Mouse (Mus musculus): ENCODE data around the gene Hpdl.
"Not testable (repeated sequence)": the region's sequence is repeated elsewhere in the genome, so short reads cannot be mapped to it uniquely, and the experiment has no call there.

Gene Hpdl

DNA sequence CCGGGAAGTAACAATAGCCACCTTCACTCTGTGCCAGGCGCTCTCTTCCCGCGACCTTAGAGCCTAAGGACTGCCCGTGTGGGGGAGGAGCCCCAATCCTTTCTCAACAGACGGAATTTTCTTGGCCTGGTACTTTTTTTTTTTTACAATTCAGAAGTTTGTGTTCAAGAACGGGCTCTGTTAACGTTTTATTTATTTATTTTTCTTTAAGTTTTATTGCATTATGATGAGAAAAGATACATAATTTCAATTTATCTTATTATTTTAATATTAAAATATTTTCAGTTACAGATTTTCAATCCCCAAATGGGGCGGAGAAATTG is at the start of gene Hpdl:
TSS of gene Hpdl (minus strand) at position 14 of the 323 bp plus-strand sequence.
- no peak for DNase-seq

DNA sequence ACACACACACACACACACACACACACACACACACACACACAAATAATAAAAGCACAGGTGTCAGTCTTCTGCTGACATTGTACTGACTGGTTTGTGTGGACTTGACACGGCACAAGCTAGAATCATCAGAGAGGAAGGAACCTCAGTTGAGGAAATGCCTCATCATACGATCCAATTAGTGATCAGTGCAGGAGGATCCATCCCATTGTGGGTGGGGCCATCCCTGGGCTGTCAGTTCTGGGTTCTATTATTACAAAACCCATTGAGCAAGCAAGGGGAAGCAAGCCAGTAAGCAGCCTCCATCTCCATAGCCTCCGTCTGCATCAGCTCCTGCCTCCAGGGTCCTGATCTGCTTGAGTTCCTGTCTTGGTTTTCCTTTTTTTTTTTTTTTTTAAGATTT is 48.4 kb upstream of the Hpdl start:
- DNase-seq: no peak

DNA sequence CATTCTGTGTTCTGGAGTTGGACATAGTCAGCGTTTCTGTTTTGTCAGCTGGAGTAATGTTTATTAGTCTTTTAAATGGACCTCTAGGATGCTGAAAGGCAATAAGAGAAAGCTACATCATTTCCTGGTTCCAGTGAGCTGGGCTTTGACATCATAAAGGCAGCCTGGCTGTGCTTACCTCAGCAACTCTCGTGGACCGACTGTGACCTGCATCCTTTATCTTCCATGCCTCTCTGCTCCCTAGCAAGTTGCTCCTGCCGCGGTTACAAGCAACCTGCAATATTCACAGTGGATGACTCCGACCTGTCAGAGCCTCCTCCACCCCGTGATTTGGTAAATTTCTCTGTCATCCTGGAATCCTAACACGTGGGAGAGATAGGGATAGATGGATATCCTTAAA is 40.5 kb upstream of the Hpdl start:
- no peak for DNase-seq

DNA sequence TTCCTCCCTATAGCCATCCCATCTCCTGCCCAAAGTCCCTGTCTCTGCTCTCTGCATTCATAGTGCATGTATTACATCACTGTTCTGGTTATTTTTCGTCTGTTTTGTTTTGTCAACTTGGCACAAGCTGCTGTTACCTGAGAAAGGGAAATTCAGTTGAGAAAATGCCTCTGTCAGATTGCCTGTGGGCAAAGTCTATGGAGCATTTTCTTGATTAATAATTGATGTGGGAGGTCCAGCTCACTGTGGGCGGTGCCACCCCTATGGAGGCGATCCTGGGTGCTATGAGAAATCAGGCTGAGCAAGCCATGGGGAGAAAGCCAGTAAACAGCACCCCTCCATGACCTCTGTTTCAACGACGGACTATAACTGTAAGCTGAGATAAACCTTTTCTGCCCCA is 38.2 kb upstream of the Hpdl start:
- no peak for DNase-seq

DNA sequence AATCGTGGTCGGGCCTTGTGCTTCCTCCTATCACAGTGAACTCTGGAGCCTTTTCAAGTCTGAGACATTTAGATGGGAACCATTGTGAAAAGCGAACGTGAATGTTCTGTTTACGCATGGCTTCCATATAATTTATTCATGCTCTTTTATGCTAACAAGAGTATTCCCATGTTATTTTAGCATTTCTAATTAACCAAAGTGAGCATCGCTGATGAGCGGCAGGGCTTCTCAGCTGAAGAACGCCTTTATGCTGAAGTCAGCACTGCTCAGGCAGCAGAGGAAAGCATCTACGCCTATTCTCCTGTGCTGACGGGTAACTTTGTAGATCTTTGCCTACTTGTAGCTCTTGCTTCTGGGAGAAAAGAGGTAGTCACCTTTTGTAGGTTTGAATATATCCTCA is 35.7 kb upstream of the Hpdl start:
- no peak for DNase-seq

DNA sequence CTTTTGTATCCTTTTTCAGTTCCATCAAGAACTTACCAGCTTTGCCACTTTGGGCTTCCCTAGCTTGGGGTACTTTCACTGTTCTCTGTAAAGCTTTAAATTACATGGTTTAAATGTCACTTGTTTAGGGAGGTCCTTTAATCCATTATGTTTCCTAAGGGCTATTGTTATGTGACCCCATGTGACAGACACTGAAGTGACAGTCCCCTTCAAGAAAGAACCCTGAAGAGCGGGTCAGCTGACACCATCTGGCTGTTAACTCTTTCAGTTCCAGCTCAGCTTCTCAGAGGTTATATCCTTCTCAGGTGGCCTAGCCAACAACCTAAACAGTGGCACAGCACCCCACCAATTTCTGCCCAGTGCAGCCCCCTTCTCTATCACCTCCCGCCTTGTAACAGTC is 32.8 kb upstream of the Hpdl start:
- peak; percentile 41 for DNase-seq

DNA sequence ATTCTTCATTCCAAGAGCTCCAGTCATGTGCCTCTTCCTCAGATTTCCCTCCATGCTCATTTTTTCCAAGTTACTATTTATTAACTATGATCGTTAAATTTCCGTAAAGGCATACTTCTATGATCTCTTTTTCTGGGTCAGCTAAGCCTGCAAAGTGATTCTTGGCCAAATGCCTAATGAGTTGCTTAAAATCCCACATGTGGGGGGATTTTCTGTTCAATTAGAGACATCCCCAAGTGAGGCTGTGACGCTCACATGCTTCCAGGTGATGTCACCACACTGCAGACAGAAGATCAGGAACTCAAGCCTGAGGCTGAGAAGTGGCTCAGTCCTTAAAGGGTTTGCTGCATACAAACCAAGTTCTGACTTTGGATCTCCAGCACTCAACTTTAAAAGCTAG is 28.4 kb upstream of the Hpdl start:
- DNase-seq: no peak

DNA sequence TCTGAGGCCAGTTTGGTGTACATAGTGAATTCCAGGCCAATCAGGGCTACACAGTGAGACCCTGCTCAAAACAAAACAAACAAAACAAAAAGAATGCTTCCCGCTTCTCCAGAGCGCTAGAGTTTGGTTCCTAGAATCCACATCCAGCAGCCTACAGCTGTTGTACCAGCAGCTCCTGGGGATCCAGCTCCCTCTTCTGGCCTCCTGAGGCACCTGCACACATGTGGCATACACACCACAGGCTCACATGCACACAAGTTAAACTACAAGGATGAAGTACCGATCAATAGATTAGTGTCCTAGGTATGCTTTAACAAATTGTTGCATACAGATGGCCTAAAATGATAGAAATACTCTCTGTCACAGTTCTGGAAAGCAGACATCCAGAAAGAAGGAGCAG is 22.8 kb upstream of the Hpdl start:
- DNase-seq: no peak

DNA sequence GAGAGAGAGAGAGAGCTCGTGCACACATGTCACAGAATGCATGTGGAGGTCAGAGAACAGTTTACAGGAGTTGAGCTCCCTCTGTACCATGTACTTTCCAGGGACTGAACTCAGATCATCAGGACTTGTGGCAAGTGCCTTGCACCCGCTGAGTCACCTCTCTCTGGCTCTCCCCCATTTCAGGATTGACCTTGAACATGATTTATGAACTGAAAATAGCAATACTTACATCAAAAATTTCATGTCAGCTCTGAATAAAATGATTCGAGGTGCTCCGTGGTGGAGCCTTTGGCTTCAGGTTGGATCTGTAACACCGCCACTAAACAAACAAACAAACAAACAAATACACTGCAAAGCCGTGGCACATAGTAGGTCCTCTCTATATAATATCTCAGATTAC is 19.3 kb upstream of the Hpdl start:
- no peak for DNase-seq

DNA sequence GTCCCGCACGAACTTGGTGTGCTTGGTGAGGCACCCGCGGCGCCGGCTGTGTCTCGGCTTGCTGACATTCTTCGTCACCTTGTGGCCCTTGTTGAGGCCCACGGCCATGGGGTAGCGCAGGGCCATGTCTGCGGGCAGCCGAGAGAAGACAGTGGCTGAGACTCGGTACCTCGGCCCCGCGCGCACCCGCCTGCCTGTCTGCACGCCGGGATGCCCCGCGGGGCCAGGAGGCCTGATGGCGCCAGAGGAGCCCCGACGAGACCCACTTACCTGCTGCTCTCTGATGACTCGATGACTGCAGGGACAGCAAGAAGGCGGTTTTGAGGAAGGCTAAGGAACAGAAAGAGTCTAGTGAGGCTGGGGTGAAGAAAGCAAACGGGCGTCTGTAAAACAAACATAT is 18.6 kb upstream of the Hpdl start:
- not testable (repeated sequence) for DNase-seq

DNA sequence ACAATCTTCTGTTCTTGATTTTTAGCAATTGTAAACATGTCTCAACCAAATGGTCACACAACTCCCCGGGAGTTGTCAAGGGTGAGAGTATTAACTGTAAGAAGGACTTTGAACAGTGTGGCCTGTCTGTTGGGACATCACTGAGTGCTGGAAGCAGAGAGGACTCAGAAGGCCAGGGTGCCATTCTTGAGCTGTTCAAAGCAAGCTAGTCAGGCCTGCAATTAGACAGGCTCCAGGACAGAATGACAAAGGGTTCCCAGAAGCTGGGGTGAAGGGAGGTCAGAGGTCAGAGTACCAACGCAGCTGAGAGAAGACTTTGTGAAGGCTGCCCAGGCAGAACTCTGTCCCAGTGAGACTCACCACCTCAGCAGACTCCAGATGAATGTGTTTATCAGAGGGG is 17.5 kb upstream of the Hpdl start:
- peak; percentile 41 for DNase-seq

DNA sequence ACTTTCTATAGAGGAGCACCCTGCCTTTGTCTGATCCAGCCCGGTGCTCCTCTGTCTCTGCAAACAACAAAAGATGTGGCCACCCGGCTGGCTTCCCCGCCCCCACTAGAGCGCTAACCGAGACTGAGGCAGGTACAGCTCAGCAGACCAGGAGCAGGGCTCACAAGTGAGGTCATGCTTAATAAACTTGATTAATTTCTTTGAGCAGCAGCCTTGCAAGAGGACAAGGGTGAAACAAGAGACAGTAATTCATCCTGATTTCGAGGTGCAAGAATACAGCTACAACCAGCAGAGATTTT is 8.5 kb upstream of the Hpdl start:
- DNase-seq: peak; percentile 60

DNA sequence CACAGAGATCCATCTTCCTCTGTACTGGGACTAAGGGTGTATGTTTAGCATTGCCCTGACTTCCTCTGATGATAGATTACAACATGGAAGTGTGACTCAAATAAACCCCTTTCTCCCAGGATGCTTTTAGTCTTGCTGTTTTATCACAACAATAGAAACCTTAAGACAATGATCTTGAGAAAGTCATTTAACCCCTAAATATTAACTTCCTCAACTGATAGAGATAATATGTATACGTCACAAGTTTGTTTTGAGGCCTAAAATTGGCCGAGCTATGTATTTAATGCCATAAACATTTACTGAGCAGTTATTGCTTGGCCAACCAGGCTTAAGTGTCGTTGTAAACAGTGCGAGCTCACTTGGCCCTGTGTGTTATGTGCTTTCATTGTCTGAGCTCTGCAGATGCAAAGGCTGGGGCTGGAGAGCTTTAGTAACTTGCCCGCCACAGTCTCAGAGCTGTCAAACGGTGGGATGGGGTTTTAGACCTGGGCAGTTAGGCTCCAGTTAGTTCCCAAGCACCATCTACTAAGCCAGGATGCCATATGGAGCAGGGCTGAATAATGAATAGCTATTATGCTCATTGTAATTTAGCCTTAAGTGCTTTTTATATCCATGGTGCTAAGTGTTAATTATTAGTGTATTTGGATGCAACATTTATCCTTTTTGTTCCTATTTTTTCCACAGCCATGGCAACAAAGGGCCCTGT is 8.0 kb upstream of the Hpdl start:
- DNase-seq: peak; percentile 37

DNA sequence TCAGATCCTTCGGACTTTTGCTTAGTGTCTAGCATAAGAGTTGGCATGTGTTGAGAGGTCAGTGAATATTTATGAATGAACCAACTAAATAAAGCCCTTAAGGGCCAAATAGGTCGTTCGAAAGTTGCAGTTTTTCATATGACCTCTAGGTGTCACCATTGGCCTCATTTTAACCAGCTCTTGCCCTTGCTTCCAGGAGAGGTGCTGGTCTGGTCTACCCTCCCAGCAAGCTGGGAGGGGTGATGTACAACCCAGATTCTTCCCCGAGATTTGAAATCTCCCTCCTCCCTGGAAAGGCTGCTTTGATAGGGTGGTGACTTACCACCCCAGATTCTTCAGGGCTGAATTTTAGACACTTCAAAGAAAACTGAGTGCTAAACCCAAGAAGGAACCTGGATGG is 6.3 kb upstream of the Hpdl start:
- peak; percentile 80 for DNase-seq

DNA sequence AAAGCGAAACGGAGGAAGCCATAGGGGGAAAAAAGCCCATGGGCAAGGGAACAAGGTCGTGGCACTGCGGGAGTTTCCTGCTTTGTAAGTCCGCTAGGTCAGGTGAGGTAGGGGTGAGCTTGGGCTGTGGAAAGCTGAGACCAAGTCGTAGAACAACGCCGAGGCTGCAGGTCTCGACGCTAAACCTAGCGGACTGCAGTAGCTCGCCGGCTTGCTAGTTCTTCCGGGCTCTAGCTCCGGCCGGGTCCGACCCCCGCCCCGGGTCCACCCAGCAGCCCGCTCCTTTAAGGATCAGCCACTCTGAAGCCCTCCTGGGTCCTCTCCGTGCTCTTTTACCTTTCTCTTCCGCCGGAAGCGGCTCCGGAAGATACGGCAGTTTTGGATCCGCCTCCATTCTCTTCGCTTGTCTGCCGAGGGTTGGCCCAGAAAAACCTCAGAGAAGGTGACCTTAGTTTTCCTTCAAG is 3.1 kb upstream of the Hpdl start:
- DNase-seq: peak; percentile 86

DNA sequence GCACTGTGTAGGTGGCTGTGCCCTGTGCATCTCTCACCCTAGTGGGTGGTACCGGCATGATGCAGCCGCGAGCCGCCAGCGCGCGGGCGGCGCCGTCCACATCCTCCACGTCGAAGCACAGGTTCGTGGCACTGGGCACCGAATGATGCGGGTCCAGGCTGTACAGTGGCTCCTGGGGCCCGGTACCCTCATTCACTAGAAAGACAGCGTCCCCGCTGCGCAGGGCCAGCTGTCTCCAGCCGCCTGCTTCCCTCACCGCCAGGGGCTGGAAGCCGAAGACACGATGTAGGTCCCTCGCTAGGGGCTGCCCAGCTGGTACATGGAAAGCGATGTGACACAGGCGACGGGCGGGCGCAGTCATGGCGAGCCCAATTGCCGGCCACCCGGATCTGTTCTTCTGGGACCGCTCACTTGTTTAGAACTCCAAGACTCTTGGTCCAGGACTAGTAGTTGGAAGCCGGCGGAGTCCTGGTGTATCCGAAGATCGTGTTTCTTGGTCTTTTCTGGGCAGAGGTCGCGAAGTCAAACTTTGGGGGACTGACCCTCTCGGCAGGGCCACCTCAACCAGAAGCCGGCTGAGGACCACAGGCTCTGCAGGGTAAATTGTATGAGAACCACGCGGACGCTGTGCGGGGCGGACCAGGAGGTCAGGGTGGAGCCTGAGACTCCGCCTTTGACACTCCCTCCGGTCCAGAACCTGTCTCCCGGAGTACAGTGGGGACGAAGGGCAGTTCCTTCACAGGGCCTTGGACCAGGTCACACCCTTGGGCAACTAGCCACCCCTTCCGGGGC is 409 bp downstream of the Hpdl start:
- DNase-seq: peak; percentile 79

DNA sequence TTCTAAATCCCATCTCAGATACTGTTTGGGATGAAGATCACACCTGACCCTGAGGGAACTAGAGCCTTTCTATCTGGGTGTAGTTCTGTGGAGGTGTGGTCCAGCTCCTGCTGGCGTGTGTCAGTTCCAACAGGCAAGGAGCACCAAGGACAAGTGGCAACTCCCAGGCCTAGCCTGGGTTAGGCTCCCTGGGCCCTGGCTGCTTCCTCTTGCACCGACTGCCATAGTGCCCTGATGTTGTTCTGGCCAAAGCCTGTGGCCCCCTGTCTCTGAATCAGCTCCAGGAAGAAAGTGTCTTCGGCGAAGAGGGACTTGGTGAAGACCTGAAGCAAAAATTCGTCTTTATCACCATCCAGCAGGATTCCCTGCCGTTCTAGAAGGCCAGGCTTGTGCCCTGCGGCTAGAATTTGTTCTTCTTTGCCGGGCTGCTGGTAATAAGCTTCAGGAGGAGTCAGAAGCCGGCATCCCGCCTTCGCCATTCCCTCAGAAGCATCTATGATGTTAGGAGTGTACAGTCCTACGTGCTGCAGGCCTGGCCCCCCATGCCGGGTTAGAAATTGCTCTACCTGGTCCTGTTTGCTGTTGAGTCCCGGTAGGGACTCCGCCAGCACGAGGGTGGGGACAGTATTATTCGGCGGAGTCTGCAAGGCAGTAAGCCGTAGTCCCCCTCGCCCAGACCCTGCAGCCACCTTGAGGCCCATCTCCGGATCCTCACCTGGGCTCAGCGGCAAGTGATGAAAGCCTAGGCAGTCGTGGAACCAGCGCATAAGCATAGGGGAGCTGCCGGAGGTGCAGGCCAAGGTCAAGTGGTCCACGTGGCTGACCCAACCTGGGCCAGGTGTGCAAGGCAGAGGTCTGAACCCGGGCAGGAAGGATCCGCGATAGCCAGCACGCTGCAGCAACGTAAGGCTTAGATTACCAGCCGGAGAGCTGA is 1.3 kb downstream of the Hpdl start:
- DNase-seq: no peak

DNA sequence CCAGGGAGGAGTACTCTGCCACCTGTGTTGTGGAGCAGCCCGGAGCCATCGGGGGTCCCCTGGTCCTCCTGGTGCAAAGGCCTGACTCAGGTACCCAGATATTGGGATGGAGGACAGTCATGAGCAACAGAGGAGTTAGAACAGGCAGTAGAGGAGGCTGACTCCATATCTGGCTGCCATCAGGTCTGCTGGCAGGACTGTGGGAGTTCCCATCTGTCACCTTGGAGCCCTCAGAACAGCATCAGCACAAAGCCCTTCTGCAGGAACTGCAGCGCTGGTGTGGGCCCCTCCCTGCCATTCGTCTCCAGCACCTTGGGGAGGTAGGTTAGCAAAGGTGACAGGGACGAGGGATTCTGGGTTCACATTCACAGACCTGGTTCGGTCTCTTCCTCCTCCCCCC is 4.0 kb downstream of the Hpdl start:
- DNase-seq: no peak

DNA sequence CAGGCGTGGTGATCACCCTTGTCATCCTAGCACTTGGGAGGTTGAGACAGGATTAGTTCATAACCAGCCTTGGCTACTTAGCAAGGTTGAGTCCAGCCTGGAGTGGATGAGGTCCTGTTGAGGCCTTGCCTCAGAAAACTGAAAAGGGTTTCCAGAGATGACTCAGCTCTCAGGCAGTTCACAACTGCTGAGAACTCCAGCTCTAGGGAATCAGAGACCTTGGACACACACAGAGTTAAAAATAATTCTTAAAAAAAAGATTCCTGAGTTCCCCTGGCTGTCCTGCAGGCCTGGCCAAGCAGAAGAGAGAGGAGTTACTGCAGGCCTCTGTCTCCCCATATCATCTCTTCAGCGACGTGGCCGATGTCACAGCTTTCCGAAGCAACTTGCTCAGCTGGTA is 6.2 kb downstream of the Hpdl start:
- DNase-seq: no peak

DNA sequence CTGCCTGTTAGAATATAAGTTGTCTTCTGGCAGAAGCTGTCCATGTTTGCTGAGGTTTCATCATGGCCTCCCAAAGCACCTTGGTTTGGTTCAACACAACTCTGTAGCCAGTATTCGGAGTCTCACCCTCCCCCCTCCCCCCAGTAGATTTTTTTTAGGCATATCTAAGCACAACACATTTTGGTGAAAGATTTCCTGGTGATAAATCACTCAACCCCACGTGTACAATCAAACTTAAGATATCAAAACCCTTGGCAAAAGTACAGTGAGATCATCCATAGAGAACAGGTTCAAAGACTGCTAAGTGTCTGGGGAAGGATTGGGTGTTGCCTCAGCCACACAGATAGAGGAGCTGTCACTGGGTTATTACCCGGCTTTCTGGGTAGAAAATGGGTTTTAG is 10.5 kb downstream of the Hpdl start:
- no peak for DNase-seq

DNA sequence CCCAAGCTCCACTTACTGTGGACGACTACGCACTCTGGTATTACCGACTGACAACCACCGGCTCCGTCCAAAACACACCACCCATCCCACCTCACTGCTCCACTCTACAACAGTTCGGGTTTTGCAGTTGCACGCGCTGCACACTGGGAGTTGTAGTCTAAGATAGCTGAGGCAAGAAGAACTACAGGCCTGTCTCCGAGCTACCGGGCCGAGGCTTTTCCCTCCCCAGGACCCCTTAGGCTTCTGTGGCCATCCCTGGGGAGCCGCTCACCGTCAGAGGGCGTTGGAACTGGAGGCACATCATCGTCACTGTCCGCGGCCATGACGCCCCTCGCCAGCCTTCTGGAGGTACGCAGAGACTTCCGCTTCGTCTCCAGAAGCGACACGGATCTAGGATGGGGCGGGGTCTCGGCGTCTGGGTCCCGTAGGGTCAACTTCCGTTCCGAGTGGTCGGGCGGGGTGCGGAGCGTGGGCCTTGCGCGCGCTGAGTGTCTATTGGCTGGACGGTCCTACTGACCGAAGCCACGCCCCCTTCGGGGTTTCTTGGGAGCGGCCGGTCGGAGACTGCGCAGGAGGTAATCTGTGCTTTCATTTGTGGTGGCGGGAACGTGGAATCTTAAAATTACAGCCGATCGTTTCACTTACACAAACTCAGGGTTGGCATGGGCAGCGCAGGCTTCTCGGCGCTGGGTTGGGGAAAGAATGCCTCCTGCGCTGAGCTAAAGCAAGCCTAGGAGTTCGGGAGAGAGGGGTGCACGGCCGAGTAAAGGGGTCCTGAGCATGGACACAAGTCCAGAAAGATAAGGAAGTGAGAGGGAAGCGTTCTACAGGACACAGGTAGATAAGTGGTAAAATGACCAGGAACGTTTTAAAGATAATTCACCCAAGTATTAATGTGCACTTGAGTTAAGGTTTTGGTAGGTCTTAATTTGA is 14.0 kb downstream of the Hpdl start, which contains the start of the genes Toe1 and Mutyh:
TSS of gene Toe1 (minus strand) at position 444 of the 933 bp plus-strand sequence.
TSS of gene Mutyh (plus strand) at position 527 of the 933 bp plus-strand sequence.
- peak; percentile 100 for DNase-seq

DNA sequence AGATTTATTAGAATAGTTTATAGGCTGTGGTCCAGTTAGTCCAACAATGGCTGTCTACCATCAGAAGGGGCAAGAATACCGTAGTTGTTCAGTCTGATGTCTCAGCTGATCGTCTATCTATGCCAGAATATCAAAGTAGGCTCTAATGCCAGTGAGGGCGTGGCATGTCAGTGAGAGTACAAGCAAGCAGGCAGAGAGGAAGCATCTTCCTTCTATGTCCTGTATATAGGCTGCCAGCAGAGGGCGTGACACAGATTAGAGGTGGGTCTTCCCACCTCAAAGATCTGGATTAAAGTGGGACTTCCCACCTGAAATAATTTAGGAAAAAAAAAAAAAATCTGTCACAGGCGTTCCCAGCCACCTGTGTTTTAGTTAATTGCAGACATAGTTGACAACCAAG is 21.6 kb downstream of the Hpdl start:
- DNase-seq: peak; percentile 46

All from embryo, embryonic 11 days (tissue).